Mouse (Mus musculus) B cell, adult 2 months (primary cell): ENCODE data around the gene Vti1b.
A peak's percentile ranks its signal among the peaks of the same experiment; 100 is the strongest.

Experiments
- DNase-seq, 2 experiments: peaks; one replicate each; pipeline ENCODE4 v3.0.0; 2022

The Vti1b gene

GRCm38 (mm10) chr12:79136949-79137348 is 35.5 kb downstream of the Vti1b start:
- no peak for DNase-seq

GRCm38 (mm10) chr12:79135105-79135504 is 37.4 kb downstream of the Vti1b start:
- no peak for DNase-seq

- DNase-seq, result no peak
Observed at GRCm38 (mm10) chr12:79134676-79135075, 37.8 kb downstream of the Vti1b start.

- no peak for DNase-seq
Observed at GRCm38 (mm10) chr12:79131706-79132460, 40.6 kb downstream of the Vti1b start.

GRCm38 (mm10) chr12:79131178-79131675 is 41.2 kb downstream of the Vti1b start:
- peak; percentile 11 to 12 for DNase-seq

- peak; percentile 90 for DNase-seq
Observed at GRCm38 (mm10) chr12:79130299-79131177, 41.9 kb downstream of the Vti1b start, which contains the start of gene Arg2. TSS of gene Arg2 (plus strand) at chr12:79130777.

GRCm38 (mm10) chr12:79122820-79123219 is 49.6 kb downstream of the Vti1b start:
- DNase-seq, result peak in 1 of 2 experiments; percentile 3

GRCm38 (mm10) chr12:79118991-79119390 is 53.5 kb downstream of the Vti1b start:
- DNase-seq, result no peak
